Mouse (Mus musculus): ENCODE data around the gene Prrc2c. TPM values are rescaled to one million over a fixed set of nuclear protein-coding genes. Genes with fewer than 3 reads are reported as not detected.

Gene Prrc2c
- 15.1 TPM for polyA plus RNA-seq (2015; fragmentation: Illumina TruSeq; extraction: RNeasy Lipid Tissue Mini Kit (QIAGEN cat#74804); ENCODE audit: insufficient read depth, low read depth, low replicate concordance)

DNA sequence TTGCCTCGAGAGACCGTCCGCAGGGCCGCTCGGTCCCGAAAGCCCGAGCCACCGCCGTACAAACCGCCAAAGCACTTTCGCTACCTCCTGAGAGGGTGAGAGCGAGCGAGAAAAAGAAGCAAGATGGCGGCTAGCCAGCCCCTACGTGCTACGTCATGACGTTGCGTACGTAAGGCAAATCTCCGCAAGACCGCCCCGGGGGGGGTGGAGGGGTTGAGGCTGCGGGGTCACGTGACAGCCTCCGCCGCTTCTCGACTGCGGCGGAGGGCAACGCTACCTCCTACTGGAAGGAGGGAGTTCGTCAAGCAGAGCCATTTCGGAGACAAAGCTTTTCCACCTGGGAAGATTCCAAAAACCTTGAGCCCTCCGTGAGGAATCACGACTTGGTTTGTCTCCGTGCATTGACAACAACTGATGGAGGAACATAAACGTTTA, at the start of gene Prrc2c:
TSS of gene Prrc2c (minus strand) at position 156 of the 435 bp plus-strand sequence.

DNA sequence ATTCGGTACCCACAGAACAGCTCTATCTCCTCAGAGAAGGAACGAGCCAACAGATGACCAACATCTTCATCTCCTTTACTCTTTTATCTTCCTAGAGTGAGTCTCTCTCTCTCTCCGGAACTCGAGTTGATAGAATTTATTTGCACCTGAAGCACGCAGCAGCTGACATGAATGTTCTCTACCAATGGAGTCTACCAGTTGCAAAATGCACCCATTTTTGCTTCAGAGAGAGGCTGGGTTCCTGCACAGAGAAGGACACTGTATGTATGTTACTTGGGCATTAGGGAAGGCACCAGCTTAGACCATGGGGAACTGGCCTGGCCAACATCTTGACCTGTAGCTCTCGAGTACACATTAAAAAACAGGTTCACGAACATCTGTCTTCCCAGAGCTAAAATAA, 82.2 kb downstream of the Prrc2c start, which contains the start of gene Myocos:
TSS of gene Myocos (minus strand) at position 101 of the 400 bp plus-strand sequence.

DNA sequence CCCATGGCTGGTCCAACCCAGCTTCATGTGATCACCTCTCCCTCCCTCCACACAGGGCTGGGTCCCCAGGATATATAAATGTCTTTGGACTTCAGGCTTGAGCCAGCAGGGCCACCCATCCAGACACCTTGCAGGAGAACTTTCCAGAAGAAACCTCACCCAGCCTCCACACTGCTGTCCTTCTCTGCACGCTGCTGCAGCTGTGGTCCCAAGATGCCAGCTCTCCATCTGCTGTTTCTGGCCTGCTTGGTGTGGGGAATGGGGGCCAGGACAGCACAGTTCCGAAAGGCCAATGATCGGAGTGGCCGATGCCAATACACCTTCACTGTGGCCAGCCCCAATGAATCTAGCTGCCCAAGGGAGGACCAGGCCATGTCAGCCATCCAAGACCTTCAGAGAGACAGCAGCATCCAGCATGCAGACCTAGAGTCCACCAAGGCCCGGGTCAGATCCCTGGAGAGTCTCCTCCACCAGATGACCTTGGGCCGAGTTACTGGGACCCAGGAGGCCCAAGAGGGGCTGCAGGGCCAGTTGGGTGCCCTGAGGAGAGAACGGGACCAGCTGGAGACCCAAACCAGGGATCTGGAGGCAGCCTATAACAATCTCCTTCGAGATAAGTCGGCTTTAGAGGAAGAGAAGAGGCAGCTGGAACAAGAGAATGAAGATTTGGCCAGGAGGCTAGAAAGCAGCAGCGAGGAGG, 101.2 kb downstream of the Prrc2c start, which contains the start of gene Myoc:
TSS of gene Myoc (plus strand) at position 105 of the 700 bp plus-strand sequence.

Other genes with a start within 250 kb of the Prrc2c start
- 2.5 TPM for gene Mettl13, start 192.0 kb downstream of the Prrc2c start, polyA plus RNA-seq (2015; fragmentation: Illumina TruSeq; extraction: RNeasy Lipid Tissue Mini Kit (QIAGEN cat#74804); ENCODE audit: insufficient read depth, low read depth, low replicate concordance)
- 10.5 TPM for gene Vamp4, start 170.0 kb downstream of the Prrc2c start, polyA plus RNA-seq (2015; fragmentation: Illumina TruSeq; extraction: RNeasy Lipid Tissue Mini Kit (QIAGEN cat#74804); ENCODE audit: insufficient read depth, low read depth, low replicate concordance)
- 0.39 TPM for gene Myoc, start 101.4 kb downstream of the Prrc2c start, polyA plus RNA-seq (2015; fragmentation: Illumina TruSeq; extraction: RNeasy Lipid Tissue Mini Kit (QIAGEN cat#74804); ENCODE audit: insufficient read depth, low read depth, low replicate concordance)
- not detected for gene Myocos, start 82.3 kb downstream of the Prrc2c start, polyA plus RNA-seq (2015; fragmentation: Illumina TruSeq; extraction: RNeasy Lipid Tissue Mini Kit (QIAGEN cat#74804); ENCODE audit: insufficient read depth, low read depth, low replicate concordance)
- 0.74 TPM for gene Fmo4, start 73.4 kb upstream of the Prrc2c start, polyA plus RNA-seq (2015; fragmentation: Illumina TruSeq; extraction: RNeasy Lipid Tissue Mini Kit (QIAGEN cat#74804); ENCODE audit: insufficient read depth, low read depth, low replicate concordance)
- 24.3 TPM for gene Fmo1, start 126.1 kb upstream of the Prrc2c start, polyA plus RNA-seq (2015; fragmentation: Illumina TruSeq; extraction: RNeasy Lipid Tissue Mini Kit (QIAGEN cat#74804); ENCODE audit: insufficient read depth, low read depth, low replicate concordance)
- 45.5 TPM for gene Fmo2, start 158.2 kb upstream of the Prrc2c start, polyA plus RNA-seq (2015; fragmentation: Illumina TruSeq; extraction: RNeasy Lipid Tissue Mini Kit (QIAGEN cat#74804); ENCODE audit: insufficient read depth, low read depth, low replicate concordance)
- not detected for gene Fmo6, start 197.0 kb upstream of the Prrc2c start, polyA plus RNA-seq (2015; fragmentation: Illumina TruSeq; extraction: RNeasy Lipid Tissue Mini Kit (QIAGEN cat#74804); ENCODE audit: insufficient read depth, low read depth, low replicate concordance)
- not detected for gene Fmo3, start 244.0 kb upstream of the Prrc2c start, polyA plus RNA-seq (2015; fragmentation: Illumina TruSeq; extraction: RNeasy Lipid Tissue Mini Kit (QIAGEN cat#74804); ENCODE audit: insufficient read depth, low read depth, low replicate concordance)